Mouse (Mus musculus) testis, postnatal 10 days (tissue): Measurements from ENCODE around the gene Tdp2.
"Not testable (repeated sequence)": the region's sequence is repeated elsewhere in the genome, so short reads cannot be mapped to it uniquely, and the experiment has no call there.

Source experiments
- DNase-seq: peaks from one replicate; pipeline ENCODE4 v3.0.0; 2021; ENCODE audit warnings: low spot score

Tdp2 gene

DNA sequence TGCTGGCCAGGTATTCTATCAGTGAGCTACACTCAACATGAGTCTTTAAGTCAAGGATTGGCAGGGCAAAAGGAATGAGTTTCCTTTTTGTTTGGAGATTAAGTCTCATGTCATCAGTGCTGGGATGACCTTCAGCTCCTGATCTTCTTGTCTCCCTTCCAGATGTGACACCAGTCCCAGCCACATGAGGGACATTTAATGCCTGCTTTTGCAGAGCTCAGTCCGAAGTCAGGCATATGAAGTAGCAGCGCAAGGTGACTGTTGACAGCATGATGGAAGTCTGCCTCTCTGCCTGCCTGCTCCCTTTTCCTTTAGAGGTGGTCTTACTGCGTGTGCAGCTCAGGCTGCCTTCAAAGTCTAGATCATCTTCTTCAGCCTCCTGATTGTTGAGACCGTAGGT is 6.8 kb upstream of the Tdp2 start:
- no peak for DNase-seq

DNA sequence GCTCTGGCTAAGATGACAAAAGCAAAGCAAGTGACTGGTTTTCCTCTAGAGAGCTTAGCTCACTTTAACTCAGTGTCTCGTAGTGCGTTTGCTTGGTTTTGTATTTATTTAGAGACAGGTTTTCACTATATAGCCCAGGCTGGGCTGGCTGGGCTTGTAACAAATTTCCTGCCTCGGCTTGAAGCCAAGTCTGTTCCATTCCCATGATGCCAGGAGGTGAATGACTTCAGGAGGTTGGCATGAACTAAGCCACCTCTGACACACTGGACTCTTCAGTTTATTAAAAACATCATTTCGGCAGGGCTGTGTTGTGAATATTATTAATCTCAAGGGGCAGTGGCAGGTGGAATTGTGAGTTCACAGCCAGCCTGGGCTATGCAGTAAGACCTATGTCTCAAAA is 5.9 kb upstream of the Tdp2 start:
- no peak for DNase-seq

DNA sequence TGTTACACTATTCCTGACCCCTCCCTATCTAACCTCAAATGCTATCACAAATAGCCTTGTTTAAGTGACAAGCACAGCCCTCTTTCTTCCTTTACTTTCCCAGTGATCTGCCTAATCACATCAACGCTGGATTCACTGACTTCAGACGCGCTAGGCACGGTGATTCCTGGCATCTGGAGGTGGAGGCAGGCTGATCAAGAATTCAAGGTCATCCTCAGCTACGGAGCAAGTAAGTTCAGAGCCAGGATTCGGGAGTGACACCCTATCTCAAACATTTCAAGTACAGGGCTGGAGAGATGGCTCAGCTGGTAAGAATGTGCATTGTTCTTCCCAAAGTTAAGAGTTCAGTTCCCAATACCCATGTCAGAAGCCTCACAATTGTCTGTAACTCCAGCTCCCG is 5.4 kb upstream of the Tdp2 start:
- DNase-seq, result no peak

DNA sequence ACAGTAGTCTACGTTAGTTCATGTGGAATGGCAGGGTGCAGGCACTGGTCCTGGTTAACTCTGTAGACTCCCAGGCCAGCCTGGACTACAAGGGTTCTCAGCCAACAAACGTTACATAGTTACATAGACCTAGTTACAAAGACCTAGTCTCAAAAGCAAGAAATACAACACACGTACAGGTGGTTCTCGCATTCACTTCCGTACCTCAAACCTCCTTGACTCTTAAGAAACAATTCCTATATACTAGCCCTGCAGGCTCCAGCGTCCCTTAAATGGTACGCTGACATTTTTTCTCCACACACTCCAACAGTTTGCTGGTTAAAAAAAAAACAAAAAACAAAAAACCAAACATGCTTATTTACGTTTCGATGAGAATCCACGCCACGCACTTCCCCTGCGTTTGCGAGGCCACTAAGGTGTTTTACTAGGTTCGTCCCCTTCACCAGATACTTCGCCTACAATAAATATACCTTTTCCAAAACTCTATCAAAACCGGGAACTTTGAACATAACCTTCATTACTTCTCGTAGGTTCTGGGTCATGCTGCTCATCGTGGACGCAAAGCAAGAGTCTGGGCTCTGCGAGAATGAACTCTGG is 625 bp upstream of the Tdp2 start:
- no peak for DNase-seq

DNA sequence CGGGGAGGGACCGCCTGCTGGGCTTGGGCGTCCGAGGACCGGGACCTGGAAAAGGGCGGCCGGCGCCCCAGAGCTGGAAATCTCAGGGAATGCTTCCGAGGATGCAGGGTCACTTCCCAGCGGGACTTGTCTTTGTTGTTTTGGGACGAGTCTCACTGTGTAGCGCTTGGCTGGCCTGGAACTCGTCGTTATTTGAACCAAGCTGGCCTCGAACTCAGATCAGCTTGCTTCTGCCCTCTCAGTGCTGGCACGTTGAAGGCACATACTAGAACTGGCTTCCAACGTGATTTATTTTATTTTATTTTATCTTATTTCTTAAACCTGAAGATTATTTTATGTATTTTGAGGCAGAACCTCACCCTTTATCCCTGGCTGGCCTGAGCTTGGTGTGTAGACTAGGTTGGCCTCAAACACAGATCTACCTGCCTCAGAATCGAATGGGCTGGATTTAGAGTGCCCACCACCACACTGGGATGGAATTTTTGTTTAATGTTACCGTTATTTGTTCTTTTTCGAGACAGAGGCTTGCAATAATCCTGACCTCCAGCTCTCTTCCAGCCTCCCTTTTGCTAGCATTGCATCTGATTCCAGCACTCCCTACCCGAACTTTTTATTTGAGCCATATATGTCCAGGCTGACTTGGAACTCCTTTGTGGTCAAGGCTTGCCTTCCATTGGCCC is 792 bp downstream of the Tdp2 start:
- DNase-seq, result no peak

DNA sequence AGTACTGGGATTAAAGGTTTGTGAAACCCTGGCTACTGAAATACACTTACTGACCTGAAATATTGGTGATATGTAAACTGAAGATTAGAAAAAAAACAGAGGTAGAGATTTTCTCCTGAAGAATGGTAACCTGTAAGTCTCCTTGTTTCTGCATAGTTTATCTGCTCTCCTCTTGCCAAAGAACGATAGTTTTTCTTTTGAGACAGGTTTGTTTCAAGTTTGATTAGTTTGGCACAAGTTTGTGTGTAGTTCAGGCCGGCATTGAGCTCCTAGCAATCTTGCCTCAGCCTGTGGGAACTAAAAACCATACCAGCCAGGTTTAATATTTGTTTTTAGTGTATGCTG is 1.3 kb downstream of the Tdp2 start:
- DNase-seq, result no peak

DNA sequence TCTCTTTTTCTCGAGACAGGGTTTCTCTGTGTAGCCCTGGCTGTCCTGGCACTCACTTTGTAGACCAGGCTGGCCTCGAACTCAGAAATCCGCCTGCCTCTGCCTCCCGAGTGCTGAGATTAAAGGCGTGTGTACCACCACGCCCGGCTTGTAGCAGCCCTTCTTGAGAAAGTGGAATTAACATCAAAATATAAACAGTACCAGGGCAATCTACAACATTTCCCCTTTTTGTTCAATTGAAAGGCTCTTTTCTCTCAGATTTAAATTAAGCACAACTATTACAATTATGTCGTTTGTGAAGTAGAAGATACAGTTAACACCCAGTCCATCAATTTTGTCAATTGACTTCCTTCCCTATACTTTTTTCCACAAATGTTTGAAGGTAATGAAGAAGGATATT is 6.3 kb downstream of the Tdp2 start:
- not testable (repeated sequence) for DNase-seq

DNA sequence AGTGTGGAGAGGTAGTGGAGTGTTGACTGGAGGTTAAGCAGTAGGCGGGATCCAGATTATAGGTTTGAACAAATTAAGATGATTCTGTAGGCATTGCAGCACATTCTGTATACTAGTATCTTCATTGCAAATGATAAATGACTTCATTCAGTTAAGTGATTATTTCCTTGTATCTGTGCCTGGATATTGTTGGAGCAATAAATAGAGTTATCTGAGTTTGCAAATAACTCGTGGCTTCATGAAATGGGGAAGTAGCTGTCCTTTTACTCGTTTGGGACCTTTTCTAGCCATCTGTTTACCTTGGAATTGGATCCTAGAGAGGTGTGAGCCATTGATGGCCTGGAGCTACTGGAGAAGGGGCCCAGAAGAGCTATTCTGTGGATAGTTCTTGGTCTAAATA is 8.4 kb downstream of the Tdp2 start:
- no peak for DNase-seq

DNA sequence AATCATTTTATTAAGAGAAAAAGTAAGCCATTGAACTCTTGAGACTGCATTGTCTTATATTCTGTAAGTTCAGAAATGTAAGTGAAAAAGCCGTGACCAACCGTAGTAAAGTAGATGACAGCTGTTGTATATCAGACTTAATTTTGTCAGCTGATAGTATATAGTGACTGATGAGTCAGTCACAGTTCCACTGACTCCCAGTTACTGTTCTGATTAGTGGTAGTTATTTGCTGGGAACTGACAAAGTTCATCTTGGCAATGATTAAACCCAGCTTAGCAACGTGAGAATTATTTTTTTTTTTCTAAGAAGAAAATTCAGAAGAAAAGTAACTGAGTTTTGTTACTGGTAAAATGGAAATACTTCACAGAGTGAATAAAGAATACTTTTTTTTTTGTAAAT is 10.2 kb downstream of the Tdp2 start:
- no peak for DNase-seq

DNA sequence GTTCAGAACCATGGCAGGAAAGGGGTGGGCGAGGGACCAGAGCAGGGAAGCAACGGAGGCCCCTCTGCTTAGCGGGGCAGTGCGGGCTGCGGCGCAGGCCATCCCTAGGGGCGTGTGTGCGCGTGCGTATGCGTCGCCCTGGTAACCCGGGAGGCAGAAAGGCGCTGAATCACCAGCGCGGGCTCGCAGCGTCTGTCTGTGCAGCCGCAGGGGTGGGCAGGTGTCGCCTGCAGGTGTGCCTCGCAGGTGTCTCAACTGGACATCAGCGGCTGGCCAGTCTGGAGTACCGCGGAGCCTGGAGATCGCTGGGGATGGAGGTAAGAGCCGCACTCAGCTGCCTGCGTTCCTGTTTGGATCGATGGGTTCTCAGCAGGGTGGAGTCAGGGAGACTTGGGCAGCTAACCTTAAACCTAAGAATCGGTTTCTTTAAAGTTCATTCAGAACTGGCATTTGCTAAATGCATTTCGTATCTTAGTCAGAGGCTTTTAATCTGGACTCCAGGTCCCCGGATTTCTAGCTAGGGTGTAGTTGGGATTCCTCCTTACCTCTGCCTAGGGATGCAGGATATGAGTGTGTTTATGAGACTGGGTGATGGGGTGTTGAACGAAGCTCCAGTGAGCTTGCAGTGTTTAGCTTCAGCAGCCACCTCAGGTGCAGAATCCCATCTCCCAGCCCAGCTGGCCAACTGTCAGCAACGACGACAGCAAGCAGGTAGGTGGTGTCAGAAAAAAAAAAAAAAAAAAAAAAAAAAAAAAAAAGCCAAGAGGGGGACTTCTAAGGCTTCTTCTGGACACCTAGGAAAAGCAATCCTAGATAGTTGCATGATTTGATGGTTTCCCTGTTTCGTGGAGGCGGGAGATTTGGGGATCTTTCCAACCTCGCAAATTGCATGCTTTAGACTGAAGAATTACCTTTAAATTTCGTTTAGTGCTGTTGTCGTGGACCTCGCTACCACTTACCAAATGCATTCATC is 13.8 kb downstream of the Tdp2 start, which contains the start of gene D130043K22Rik:
Gene D130043K22Rik, plus strand, starts transcription at position 153 of the 973 bp plus-strand sequence.
- peak; percentile 68 for DNase-seq

DNA sequence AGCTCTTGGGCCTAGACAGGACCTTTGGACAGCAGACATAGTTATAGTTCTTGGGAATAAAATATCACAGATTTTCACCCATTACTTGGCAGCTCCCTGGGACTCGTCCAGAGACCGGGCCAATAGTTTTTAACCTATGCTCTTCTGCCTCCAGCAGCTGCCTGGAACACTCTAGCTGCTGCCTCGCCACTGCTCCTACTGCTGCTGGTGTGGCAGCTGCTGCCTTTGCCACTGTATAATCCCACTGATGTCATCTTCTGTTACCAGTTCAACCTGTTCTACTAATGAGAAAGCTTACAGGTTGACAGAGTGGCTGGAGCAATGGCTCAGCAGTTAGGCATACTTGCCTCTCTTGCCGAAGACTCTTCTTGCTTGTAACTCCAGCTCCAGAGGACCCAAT is 17.8 kb downstream of the Tdp2 start:
- DNase-seq, result no peak

DNA sequence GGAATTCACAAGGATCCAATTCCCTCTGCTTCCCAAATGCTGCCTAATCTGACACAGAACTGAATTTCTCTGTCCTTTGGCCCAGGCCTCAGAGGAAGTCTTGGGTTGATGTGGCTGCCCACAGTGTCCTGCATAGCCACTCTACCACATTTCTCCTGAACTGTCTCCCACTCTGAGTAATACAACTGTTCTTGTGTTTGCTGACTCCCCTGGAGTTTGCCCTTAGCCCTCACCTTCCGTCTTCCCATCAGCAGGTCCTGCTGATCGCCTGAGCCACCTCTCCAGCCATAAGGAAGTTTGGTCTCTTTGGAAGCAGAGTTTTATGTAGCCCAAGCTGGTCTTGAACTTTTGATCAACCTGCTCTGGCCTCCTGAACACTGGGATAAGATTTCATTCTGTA is 20.5 kb downstream of the Tdp2 start:
- DNase-seq, result no peak

DNA sequence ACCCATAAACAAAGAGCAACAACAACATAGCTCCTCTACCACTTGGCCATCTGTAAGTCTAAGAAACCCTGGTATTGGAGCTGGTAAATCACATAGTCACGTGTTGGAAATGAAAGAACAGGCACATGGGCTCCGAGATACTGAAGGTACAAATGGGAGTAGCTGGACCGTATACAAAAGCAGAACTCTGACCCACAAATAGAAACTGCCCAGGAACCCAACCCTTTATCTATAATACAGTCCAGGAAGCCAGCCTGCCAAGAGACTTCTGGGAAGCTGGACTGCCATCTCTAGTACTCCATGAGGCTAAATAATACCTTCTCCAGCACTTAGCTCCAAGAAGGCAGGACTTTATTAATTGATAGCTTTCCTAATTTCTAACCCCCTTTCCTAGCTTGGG is 21.1 kb downstream of the Tdp2 start:
- no peak for DNase-seq

DNA sequence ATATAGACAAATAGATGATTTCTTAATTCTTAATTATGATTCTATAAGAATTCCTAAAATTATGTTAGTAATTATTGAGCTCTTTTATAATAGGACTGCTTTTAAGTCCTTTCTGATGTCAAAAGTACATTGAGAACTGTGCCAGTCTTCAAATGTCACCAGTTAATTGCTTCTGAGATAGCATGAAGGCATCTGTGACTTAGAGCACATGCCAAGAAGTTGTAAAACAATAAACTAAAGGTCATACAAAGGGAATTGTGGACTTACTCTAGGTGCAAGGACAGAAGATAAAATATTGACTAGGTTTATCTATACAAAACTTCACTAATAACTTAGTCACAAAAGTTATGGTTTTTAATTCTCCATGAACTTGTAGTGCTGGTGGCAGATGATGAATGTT is 27.6 kb downstream of the Tdp2 start:
- DNase-seq, result no peak

DNA sequence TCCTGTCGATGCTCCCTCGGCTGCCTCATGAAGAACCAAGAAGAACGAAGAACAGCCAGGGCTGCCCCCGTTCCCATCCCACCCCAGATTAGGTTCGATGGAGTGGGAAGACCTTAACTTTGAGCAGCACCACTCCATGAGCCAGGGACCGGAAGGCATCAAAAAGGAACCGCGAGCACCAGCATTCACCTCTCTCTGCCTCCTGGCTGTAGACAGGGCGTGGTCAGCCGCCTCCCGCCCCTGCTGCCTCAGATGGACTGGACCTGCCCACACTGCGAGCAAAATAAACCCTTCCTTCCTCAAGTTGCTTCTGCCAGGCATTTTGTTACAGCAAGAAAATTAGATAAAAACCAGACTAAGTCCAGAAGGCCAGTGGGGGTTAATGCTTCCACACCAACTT is 29.6 kb downstream of the Tdp2 start:
- DNase-seq, result no peak

DNA sequence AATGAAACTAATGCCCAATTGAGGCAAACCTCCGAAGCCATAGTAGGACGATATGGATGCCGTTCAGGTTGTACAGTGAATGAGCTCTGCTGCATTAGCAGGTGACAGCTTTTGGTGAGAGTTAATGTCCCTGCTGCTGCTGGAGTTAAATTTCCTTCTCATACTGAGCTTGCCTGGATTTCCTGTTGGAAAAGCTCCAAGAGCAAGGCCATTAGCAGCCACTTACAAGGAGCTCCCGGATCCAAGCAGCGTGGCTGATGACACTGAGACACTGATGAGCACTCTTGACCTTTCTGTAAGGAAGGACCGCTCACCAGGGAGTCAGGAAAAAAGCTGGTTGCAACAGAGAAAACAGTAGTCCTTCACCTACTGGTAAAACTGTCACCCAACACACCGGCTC is 30.5 kb downstream of the Tdp2 start:
- DNase-seq, result no peak

DNA sequence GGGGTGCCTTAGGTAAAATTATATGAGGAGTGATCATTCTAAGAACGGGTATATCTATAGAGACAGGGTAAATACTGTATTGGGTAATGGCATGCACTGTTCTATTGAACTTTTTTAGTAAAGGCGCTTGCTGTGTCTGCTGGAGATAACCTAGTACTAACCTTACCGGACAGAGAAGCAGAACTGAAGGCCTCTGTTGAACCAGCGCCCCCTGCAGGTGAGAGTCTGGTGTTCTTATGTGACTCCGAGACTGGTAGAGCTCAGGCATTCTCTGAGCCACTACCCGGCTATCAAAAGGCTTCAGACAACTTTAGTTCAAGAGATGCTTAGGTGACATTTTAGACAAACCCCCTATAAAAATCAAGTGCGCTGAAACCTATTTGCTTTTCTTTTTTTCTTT is 31.0 kb downstream of the Tdp2 start:
- peak; percentile 79 for DNase-seq

DNA sequence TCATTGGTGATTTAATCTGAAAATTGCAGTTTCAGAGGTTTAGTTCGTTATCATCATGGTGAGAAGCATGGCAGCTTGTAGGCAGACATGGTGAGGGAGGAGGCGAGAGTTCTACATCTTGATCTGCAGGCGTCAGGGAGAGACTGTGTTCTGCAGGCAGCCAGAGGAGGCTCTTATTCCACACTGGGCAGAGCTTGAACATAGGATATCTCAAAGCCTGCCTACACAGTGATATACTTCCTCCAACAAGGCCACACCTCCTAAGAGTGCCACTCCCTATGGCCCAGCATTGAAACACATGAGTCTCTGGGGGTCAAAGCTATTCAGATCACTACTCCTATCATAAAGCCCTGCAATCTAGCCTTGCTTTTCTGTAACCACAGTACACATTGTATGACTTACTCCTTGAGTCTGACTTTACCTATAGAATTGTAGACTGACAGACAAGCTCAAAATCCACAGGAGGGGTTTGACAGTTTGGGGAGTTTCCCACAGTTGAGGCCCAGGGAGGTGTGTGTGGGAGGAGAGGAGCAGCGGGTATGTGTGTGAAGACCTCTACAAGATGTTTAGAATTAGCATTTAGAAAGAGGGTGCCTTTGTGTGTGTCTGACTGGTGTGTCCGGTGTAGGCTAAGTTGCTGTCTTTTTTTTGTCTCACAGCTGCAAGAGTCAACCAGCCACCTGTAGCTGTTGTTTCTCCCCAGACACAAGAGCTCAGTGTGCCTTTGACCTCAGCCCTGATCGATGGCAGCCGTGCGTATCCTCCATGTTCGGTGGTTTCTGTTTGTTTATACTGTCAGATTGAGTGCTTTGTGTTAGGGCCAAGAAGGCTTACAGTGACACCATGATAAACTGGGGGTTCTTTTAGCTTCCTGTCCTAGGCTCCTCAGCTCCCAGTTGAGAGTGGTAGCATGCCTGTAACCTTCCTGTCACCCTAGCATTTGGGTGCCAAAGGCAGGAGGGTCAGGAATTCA is 35.2 kb downstream of the Tdp2 start:
- no peak for DNase-seq

DNA sequence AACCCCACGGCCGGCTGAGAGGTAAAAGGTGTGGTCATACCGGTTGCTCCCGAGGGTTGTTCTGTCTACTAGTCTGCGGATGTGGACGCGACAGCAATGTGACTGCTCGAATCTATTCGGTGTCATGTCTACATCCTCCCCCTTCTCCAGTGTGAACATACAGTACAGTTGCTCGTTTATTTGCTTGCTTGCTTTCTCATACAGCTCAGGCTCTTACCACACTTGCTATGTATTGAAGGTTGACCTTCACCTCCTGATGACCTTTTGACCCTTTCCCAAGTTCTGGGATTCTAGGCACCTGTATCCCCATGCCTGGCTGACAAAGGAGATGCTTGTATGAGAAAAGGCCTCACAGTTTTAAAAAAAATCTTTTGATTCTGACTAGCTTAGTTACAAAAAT is 36.3 kb downstream of the Tdp2 start:
- DNase-seq, result no peak

DNA sequence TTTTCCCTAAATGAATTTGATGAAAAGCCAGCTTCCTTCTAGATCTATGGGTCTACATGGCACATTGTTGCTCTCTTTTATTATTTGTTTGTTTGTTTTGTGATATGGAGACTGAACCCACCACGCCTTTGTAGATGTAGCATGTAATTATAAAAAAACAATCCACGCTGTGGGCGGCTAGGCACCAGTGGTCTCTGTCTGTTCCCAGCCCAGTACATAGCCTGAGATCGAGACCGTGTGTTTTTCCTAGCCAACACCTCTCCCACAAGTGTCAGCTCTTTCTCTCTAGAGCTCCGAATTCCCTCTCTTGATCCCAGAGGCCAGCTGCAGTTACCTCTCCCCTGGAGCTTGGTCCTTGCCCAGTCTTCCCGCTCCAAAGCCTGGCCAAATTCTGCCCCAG is 36.8 kb downstream of the Tdp2 start:
- no peak for DNase-seq

DNA sequence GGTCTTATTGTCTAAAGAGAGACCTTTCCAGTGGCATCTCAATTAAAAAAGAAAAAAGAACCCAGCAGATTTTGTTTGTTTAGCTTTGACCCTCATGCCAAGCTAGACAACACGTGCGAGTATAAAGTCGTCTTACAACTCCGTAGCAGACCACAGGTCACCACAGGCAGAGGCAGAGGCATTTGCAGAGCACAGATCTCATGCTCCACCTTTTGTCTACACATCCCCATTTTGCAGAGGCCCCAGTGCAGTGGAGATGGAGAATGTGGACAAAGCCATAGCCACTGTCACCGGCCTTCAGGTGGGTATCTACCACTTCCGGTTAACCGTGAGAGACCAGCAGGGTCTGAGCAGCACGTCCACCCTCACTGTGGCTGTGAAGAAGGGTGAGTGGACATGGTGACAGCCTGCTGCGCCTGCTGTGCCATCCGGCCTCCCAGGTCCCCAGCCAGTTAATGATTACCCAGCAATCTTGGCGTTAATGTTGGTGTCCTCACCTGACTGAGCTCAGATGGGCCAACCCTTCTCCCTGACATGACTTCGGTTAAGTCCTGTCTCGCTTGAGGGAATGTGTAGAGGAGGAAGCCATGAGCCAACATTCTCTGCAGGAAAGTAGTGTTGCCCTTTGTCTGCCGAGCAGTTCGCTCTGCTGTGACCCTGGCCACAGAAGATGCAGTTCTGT is 48.0 kb downstream of the Tdp2 start:
- DNase-seq, result no peak
